Mouse (Mus musculus) limb, embryonic 11.5 days (tissue): Measurements from ENCODE around the gene Ahcyl2. TPM values are rescaled to one million over a fixed set of nuclear protein-coding genes. Genes with fewer than 3 reads are reported as not detected.
A peak's percentile ranks its signal among the peaks of the same experiment; 100 is the strongest.

Experiments used
- ATAC-seq: fragments of 200-750 bp; cut with Nextera tagmentation; 2 replicates; pipeline ENCODE4 v1.8.0; 2017; ENCODE audit warnings: low read depth; ENCODE audit not compliant: insufficient number of reproducible peaks, low FRiP score, low TSS enrichment
- DNase-seq: peaks from one replicate; pipeline ENCODE4 v3.0.0-alpha.2; 2015; ENCODE audit warnings: low spot score
- H3K27ac ChIP-seq: fragments of 300-500 bp; sonication (generic); replicated peaks from 2 replicates; pipeline ENCODE4 v1.5.1; 2014; ENCODE audit warnings: low read depth, mild to moderate bottlenecking, low read length
- H3K27me3 ChIP-seq: fragments of 300-500 bp; sonication (generic); 2 replicates; pipeline ENCODE4 v1.6.1; 2014; ENCODE audit warnings: mild to moderate bottlenecking, low read length, mixed read lengths; ENCODE audit not compliant: control insufficient read depth, insufficient read depth
- H3K36me3 ChIP-seq: fragments of 300-500 bp; sonication (generic); 2 replicates; pipeline ENCODE4 v1.6.1; 2014; ENCODE audit warnings: mild to moderate bottlenecking, low read length, moderate library complexity, mixed read lengths; ENCODE audit not compliant: control insufficient read depth, insufficient read depth
- H3K4me1 ChIP-seq: fragments of 300-500 bp; sonication (generic); 2 replicates; pipeline ENCODE4 v1.6.1; 2014; ENCODE audit warnings: low read length, mixed read lengths; ENCODE audit not compliant: control insufficient read depth, insufficient read depth
- H3K4me2 ChIP-seq: fragments of 300-500 bp; sonication (generic); 2 replicates; pipeline ENCODE4 v1.6.1; 2014; ENCODE audit warnings: low read depth, mild to moderate bottlenecking, moderate library complexity; ENCODE audit not compliant: severe bottlenecking
- H3K4me3 ChIP-seq: fragments of 300-500 bp; sonication (generic); 2 replicates; pipeline ENCODE4 v1.5.1; 2014; ENCODE audit warnings: low read depth, low read length
- H3K9ac ChIP-seq: fragments of 300-500 bp; sonication (generic); 2 replicates; pipeline ENCODE4 v1.6.1; 2014; ENCODE audit warnings: mild to moderate bottlenecking, low read length
- H3K9me3 ChIP-seq: fragments of 300-500 bp; sonication (generic); 2 replicates; pipeline ENCODE4 v1.6.1; 2016; ENCODE audit warnings: low read length; ENCODE audit not compliant: control insufficient read depth
- WGBS: fragments of 180-500 bp; shearing (Covaris S2); extraction: QIAGEN DNeasy Blood & Tissue Kit; methylation state at CpG from one replicate; pipeline ENCODE4 v1.1.7; 2014; 5-methylcytosine and 5-hydroxymethylcytosine counted together
- polyA plus RNA-seq: library from polyadenylated mRNA; unstranded; fragments of >200 nt; fragmentation: Nextera tagmentation; extraction: Ambion mirVana; gene quantifications from 2 replicates; pipeline ENCODE4 v1.2.1, GENCODE M21; 2014

Gene Ahcyl2
- polyA plus RNA-seq, result 16.5 and 17.3 TPM in 2 replicates

DNA sequence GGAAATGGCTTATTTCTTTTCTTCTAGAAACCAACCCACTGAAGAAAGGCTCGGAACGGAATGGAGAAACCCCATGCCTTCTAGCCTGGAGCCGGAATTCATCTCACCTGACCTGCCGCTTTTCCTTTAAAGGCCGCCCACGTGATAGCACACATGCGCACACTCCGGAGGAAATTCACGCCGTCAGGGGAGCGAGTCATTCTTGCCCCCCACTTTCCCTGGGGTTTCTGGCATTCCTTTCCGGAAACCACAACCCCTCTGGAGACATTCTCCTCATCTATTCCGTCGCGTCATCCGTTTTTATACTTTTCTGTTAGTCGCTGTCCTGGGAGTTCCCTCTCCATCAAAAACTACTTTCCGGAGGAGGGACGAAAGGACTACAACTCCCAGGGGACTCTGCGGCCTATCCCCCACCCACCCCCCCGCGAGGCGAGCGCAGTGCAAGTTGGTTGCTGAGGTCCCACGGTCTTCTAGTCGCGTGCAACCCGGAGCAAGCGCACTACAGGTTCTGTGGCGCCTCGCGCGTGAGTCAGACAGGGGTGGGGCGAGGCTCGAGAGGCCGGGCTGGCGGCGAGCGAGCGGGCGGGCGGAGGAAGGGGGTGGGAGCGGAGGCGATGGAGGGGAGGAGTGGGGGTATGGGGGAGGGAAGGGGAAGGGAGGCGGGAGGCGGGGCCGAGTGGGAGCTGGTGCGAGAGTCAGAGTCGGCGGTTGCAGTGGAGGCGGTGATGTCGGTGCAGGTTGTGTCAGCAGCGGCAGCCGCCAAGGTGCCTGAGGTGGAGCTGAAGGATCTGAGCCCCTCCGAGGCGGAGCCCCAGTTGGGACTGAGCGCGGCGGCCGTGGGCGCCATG, at the start of gene Ahcyl2:
Gene Ahcyl2 (plus strand): TSS at position 199 of the 848 bp plus-strand sequence.
- Histone ChIP-seq H3K27me3 (no peaks in the 10 kb centered on the region), H3K4me2 (peak within 1 kb of the TSS; percentile 73), H3K4me1 (no peaks in the 10 kb centered on the region), H3K27ac (peak within 1 kb of the TSS; percentile 79), H3K36me3 (no peaks in the 10 kb centered on the region), H3K4me3 (peak within 1 kb of the TSS; percentile 87), H3K9ac (peak within 1 kb of the TSS; percentile 83), H3K9me3 (no peaks in the 10 kb centered on the region)
- under 1% methylated on average over 56 of the region's 61 CpGs for whole genome bisulfite sequencing
- ATAC-seq (peak; percentile 96), DNase-seq (peak; percentile 95)

GRCm38 (mm10) chr6:29718894-29719329, 48.9 kb upstream of the Ahcyl2 start:
- peak; percentile 83 for DNase-seq
- peak overlapping the region; percentile 22 for H3K4me3 ChIP-seq
- H3K9ac ChIP-seq, result peak overlapping the region; percentile 64
- H3K9me3 ChIP-seq, result no peaks in the 10 kb centered on the region
- WGBS, result 2% methylated on average over 15 of the region's 15 CpGs
- H3K36me3 ChIP-seq, result no peaks in the 10 kb centered on the region
- H3K4me1 ChIP-seq, result peaks cover 13% of the 10 kb centered on the region
- H3K4me2 ChIP-seq, result peak overlapping the region; percentile 50
- H3K27ac ChIP-seq, result no peak overlapping the region
- ATAC-seq, result peak; percentile 61
- H3K27me3 ChIP-seq, result no peaks in the 10 kb centered on the region; the same call in 1 of the 2 replicates

DNA sequence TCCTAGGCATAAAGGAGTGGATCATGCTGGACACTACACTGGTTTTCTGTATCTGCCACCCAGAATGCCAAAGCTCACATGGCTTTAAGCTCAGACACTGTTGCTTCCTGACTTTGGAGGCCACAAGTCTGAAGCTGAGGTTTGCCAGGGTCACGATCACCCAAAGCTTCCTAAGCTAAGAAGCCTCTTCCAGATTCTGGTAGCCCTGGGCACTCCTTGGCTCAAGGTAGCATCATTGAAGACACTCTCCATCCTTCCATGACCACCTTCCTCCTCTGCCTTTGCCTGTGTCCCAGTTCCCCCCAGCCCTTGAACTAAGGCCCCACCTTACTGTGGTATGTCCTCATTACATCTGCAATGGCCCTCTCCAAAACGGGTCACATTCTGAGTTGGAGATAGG, 45.9 kb upstream of the Ahcyl2 start:
- Histone ChIP-seq H3K4me3 (no peak overlapping the region), H3K27me3 (no peaks in the 10 kb centered on the region; the same call in 1 of the 2 replicates), H3K36me3 (no peaks in the 10 kb centered on the region), H3K27ac (no peak overlapping the region), H3K9ac (no peak overlapping the region), H3K4me2 (no peak overlapping the region), H3K4me1 (peaks cover 13% of the 10 kb centered on the region), H3K9me3 (no peaks in the 10 kb centered on the region)
- DNase-seq (no peak), ATAC-seq (no peak)
- WGBS, result 72% methylated on average over 2 of the region's 2 CpGs

GRCm38 (mm10) chr6:29726576-29727200, 41.1 kb upstream of the Ahcyl2 start:
- H3K9me3 ChIP-seq, result no peaks in the 10 kb centered on the region
- DNase-seq (no peak), ATAC-seq (no peak)
- H3K27me3 ChIP-seq, result no peaks in the 10 kb centered on the region
- H3K4me3 ChIP-seq, result no peak overlapping the region
- 87% methylated on average over 1 of the region's 1 CpGs for WGBS
- H3K27ac ChIP-seq, result no peak overlapping the region
- H3K9ac ChIP-seq, result no peak overlapping the region
- H3K4me2 ChIP-seq, result no peak overlapping the region
- H3K4me1 ChIP-seq, result no peaks in the 10 kb centered on the region
- no peaks in the 10 kb centered on the region for H3K36me3 ChIP-seq

DNA sequence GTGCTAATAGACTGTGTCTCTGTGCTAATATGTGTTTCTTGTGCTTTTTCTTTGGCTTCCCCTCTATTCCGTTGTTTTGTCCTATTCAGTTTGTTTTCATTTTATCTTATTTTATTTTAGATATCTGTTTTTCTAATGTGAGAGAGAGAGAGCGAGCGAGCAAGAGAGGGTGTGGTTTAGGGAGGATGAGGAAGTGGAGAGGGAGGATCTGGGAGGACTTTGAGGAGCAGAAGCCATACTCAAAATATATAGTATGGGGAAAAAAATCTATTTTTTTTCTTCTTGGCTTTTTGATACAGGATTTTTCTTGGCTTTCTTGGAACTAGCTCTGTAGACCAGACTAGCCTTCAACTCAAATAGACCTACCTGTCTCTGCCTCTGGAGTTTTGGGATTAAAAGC, 39.8 kb upstream of the Ahcyl2 start:
- DNase-seq, result no peak
- 87% methylated on average over 3 of the region's 3 CpGs for WGBS
- H3K4me1 ChIP-seq, result no peaks in the 10 kb centered on the region
- no peak overlapping the region for H3K4me3 ChIP-seq
- H3K4me2 ChIP-seq, result no peak overlapping the region
- no peak for ATAC-seq
- no peak overlapping the region for H3K27ac ChIP-seq
- no peak overlapping the region for H3K9ac ChIP-seq
- no peaks in the 10 kb centered on the region for H3K36me3 ChIP-seq
- no peaks in the 10 kb centered on the region for H3K9me3 ChIP-seq
- no peaks in the 10 kb centered on the region for H3K27me3 ChIP-seq

GRCm38 (mm10) chr6:29729491-29729890, 38.3 kb upstream of the Ahcyl2 start:
- no peaks in the 10 kb centered on the region for H3K4me1 ChIP-seq
- WGBS, result 79% methylated on average over 1 of the region's 1 CpGs
- ATAC-seq (no peak), DNase-seq (no peak)
- H3K36me3 ChIP-seq, result no peaks in the 10 kb centered on the region
- H3K4me3 ChIP-seq, result no peak overlapping the region
- H3K9ac ChIP-seq, result no peak overlapping the region
- H3K9me3 ChIP-seq, result no peaks in the 10 kb centered on the region
- no peak overlapping the region for H3K4me2 ChIP-seq
- no peak overlapping the region for H3K27ac ChIP-seq
- no peaks in the 10 kb centered on the region for H3K27me3 ChIP-seq

GRCm38 (mm10) chr6:29735336-29735688, 32.5 kb upstream of the Ahcyl2 start, which contains the start of gene Smo:
TSS of gene Smo (plus strand) at chr6:29735503.
- peaks cover 6% of the 10 kb centered on the region; the same call in 1 of the 2 replicates for H3K36me3 ChIP-seq
- ATAC-seq, result peak; percentile 97
- H3K4me1 ChIP-seq, result peaks cover 10% of the 10 kb centered on the region
- no peaks in the 10 kb centered on the region for H3K9me3 ChIP-seq
- peak; percentile 95 for DNase-seq
- 0% methylated on average over 26 of the region's 30 CpGs for WGBS
- peak within 1 kb of the TSS; percentile 100 for H3K9ac ChIP-seq
- H3K27me3 ChIP-seq, result no peaks in the 10 kb centered on the region
- peak within 1 kb of the TSS; percentile 98 for H3K27ac ChIP-seq
- H3K4me2 ChIP-seq, result peak within 1 kb of the TSS; percentile 87
- peak within 1 kb of the TSS; percentile 98 for H3K4me3 ChIP-seq

DNA sequence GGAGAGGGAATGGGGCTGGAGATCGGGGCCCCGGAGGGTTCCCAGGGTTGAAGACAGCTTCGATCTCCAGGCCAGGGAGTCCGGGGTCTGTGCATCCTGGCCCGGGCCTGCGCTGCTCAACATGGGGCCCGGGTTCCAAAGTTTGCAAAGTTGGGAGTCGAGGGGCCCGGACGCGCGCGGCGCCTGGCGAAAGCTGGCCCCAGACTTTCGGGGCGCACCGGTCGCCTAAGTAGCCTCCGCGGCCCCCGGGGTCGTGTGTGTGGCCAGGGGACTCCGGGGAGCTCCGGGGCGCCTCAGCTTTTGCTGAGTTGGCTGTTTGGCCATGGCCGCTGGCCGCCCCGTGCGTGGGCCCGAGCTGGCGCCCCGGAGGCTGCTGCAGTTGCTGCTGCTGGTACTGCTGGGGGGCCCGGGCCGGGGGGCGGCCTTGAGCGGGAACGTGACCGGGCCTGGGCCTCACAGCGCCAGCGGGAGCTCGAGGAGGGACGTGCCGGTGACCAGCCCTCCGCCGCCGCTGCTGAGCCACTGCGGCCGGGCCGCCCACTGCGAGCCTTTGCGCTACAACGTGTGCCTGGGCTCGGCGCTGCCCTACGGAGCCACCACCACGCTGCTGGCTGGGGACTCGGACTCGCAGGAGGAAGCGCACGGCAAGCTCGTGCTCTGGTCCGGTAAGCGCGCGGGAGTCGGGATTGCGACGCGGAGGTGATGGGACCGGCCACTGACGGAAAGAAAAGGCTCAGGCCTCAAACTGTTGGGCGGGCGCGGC, 31.9 kb upstream of the Ahcyl2 start:
- under 1% methylated on average over 58 of the region's 75 CpGs for WGBS

More for the DNA sequence above, 31.9 kb upstream of the Ahcyl2 start:
- Histone ChIP-seq H3K27ac (peak overlapping the region; percentile 98), H3K9ac (peak overlapping the region; percentile 100), H3K4me1 (peaks cover 10% of the 10 kb centered on the region), H3K36me3 (peaks cover 6% of the 10 kb centered on the region; the same call in 1 of the 2 replicates), H3K4me3 (peak overlapping the region; percentile 98), H3K27me3 (no peaks in the 10 kb centered on the region), H3K9me3 (no peaks in the 10 kb centered on the region), H3K4me2 (peak overlapping the region; percentile 87)
- DNase-seq, result peak; percentile 81
- ATAC-seq, result peak; percentile 73
